Mouse (Mus musculus) layer of hippocampus, postnatal 10 days (tissue): ENCODE measurements around the gene Clba1. TPM values are rescaled to one million over a fixed set of nuclear protein-coding genes. Genes with fewer than 3 reads are reported as not detected.
A peak's percentile ranks its signal among the peaks of the same experiment; 100 is the strongest.

ENCODE experiments used
- DNase-seq, 2 experiments: peaks; one replicate each; pipeline ENCODE4 v3.0.0; 2021; ENCODE audit warnings: low spot score in 2 of 2
- long read RNA-seq: library from polyadenylated mRNA; stranded (forward); transcript quantifications from one replicate; pipeline ENCODE4 v2.0.0, GENCODE M21; 2023
- total RNA-seq, 2 experiments: library from RNA; stranded (reverse); gene quantifications; 2 replicates each; pipeline ENCODE4 v1.2.3; 2021

The Clba1 gene
- 10 to 100 TPM; 12.3 to 15.5 TPM for total RNA-seq
- long read RNA-seq, transcript Clba1-201 (5 exons, 1,960 nt), result major isoform, 22 of 23 reads
- long read RNA-seq, partial matches to known transcripts, result 0 of 23 reads
- long read RNA-seq, other reads (novel, unspliced or antisense), result 1 of 23 reads

DNA sequence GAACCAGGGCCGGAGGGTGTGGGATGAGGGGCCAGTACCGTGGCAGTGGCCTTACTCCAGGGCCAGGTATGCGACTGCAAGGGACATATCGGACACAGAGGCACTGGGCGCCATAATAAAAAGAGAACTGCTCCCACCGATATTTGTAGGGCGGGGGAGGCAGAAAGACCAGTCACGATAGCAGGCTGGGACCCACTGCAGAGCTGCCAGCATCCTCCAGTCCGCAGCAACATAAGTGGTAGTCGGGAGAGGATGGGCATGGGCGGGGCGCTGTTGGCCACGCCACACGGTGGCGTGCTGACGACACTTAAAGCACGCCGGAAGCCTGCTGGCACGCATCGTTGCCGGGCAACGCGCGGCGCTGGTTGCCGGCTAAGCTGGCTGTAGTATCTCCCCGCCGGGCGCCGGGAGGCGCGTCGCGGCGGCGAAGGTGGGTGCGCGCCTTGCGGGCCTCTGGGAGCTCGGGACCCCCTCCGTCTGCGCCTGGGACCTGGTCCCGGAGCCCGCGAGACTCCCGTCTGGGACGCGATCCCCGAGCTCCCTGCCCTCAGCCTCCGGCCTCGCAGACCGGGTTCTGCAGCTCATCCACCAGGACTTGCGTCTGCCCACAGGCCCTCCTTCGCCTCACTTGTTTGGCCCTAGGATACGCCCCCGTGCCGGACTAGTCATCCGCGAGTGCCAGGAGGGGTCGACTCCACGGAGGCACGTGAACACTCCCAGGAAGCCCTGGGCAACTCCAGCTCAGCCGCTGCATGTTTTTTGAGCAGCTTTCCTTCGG lies at the start of gene Clba1:
Gene Clba1 (plus strand): TSS at position 351 of the 778 bp plus-strand sequence.
- peak; percentile 90 to 94 for DNase-seq

DNA sequence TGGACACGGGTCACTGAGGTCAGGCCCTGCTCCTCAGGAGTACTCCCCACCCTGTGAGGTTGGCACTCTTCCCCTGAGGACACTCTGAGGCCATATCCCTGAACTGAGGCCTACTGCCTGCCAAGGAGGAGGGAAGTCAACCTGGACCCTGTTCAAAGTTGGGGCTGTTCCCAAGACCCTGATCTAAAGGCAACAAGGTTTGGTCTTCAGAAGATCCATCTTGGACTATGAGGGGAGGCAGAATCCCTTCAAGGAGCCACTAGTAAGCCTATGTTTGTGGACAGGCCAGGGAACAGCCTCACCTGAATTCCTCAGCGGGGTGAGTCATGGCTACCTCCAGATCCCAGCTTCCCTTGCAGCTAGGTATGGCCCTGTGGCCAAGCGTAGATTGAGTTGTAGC lies 49.3 kb upstream of the Clba1 start:
- DNase-seq, result no peak

DNA sequence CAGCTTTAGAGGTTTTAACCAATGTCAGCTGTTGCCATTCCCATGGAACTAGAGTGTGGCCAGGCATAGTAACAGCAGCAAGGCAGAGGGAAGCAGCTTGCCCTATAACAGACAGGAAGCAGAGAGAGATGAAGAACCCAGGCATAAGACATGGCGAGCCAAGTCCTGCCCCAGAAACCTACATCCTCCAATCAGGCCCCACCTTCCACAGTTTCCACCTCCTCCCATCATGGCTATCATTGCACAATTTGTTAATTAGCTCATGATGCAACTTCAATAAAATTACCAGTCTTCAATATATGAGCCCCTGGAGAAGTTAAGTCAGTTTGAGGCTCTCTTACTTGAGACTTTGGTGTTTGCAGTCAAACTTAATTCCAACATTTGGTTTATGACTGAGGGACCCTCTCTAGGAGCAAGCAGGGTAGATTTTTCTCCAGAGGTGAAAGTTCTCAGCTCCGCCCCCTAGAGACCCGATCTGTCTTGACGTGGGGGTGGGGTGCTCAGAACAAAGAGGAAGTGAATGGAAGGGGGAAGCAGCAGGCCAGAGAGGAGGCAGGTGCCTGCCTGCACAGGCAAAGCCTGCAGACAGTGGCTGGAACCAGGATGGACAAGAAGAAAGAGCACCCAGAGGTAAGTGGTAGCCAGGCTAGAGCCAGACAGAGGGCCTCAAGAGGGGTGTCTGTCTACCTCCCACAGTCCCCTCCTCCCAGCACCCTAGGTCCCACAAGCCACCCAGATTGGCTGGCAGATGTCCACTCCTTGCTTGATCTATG lies 48.4 kb upstream of the Clba1 start, which contains the start of gene Pld4:
Gene Pld4 (plus strand): TSS at position 502 of the 773 bp plus-strand sequence.
- no peak for DNase-seq

DNA sequence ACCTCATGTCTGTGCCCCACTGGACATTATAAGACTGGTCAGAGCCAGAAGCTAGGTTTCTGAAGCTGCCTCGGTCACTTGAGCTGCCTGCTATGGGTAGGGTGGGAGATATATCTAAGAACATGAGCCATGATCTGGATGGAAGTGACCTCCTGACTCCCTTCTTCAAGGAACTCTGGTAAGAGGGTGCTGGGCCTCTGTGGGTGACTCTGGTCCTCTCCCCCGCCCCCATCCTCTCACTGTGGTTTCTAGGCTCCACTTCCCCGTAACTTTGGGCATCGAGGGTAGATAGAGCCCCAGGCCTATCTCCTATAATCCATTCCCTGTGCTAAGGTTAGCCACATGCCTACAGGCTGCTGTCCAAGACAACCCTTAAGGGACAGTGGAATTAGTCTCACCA lies 47.3 kb upstream of the Clba1 start:
- DNase-seq, result no peak

DNA sequence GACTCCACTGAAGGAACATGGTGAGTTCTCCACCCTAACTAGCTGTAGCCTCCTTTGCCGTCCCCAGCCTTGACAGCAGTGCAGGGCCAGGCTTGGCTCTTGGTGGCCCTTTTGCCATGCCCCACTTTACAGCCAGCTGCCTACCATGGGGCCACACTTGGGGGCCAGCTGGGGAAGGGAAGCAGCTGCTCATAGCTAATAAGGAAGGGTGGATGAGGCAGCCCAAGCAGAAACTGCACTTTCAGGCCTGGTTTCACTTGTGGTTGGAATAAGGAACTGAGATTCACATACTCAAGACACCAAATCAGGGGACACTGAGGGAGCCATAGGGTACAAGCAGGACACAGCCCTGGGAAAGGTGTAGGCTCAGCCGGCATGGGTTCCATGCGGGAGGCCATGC lies 46.7 kb upstream of the Clba1 start:
- peak in 1 of 2 experiments; percentile 22 for DNase-seq

DNA sequence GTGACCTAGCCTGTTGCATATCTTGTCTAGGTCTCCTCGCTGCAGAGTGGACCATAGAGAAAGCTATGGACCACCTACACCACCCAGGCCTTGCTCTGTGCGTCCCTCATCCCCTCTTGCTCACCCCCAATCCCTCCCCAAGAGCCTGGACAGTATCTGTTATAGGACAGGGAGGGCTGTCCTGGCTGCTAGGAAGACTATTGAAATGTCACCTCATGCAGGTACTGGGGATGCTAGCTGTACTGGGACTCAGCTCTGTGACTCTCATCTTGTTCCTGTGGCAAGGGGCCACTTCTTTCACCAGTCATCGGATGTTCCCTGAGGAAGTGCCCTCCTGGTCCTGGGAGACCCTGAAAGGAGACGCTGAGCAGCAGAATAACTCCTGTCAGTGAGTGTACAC lies 45.6 kb upstream of the Clba1 start:
- peak in 1 of 2 experiments; percentile 8 for DNase-seq

DNA sequence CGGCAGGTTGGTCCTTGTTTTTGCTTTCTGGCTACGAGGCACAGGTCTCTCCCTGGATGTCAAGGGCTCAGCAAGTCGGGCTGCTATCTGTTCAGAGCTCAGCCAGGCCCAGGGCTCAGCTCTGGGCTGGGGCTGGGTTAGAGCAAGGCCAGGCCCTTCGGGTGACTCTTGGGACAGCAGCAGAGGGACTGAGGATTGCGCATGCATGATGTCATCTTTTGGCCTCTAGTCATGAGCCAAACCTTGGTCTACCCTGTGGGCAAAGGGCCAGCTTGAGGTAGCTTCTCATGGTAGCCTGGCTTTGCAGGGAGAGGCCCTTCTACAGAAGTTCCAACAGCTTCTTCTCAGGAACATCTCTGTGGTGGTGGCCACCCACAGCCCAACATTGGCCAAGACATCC lies 44.6 kb upstream of the Clba1 start:
- DNase-seq, result no peak

DNA sequence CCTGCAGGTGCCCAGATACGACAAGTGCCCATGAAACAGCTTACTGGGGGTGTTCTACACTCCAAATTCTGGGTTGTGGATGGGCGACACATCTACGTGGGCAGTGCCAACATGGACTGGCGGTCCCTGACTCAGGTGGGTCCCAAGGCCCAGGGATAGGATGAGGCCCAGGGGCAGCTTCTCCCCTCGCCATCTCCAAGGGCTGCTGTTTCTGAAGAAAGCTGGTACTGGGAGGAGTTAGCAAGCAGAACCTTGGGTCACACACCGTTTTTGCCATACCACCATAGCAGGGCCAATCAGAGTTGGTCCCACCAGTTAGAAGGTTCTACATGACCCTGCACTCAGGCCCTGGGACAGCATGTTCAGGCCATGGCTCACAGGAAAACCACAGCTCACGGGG lies 43.7 kb upstream of the Clba1 start:
- DNase-seq, result no peak

DNA sequence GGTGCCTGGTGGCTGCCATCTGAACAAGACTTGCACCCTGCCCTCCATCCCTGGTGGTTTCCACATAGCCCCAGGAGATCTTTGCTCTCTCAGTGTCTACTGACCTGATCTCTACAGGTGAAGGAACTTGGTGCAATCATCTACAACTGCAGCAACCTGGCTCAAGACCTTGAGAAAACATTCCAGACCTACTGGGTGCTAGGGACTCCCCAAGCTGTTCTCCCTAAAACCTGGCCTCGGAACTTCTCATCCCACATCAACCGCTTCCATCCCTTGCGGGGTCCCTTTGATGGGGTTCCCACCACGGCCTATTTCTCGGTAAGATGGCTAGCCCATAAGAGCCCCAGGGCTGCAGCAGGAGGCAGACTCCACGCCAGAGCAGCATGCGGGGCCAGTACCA lies 42.2 kb upstream of the Clba1 start:
- DNase-seq, result no peak

DNA sequence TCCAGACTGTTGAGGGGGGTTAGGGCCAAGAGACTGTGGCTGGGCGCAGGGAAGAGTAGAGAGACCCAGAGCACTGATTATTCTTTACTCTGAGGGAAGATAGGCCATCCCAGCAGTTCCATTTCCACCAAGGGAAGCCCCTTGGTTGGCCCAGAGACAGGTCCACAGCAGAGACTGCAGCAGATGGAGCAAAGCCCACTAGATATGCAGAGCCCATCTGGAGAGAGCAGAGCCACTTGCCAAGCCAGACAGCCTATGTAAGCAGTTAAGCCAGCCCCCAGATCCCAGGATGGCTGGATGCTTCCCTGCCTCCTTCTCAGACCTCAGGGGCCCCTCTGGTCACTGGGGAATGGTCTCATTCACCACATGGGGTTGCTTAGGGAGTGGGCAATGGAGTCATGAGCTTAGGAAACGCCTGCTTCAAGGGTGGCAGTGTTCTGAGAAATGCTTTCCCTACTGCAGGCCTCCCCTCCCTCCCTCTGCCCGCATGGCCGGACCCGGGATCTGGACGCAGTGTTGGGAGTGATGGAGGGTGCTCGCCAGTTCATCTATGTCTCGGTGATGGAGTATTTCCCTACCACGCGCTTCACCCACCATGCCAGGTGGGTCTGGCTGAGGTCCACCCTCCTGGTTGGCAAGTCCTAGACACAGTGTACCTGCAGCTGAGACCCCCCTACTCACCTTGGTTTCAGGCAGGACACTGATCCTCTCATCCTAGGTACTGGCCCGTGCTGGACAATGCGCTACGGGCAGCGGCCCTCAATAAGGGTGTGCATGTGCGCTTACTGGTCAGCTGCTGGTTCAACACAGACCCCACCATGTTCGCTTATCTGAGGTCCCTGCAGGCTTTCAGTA lies 41.5 kb upstream of the Clba1 start:
- no peak for DNase-seq

DNA sequence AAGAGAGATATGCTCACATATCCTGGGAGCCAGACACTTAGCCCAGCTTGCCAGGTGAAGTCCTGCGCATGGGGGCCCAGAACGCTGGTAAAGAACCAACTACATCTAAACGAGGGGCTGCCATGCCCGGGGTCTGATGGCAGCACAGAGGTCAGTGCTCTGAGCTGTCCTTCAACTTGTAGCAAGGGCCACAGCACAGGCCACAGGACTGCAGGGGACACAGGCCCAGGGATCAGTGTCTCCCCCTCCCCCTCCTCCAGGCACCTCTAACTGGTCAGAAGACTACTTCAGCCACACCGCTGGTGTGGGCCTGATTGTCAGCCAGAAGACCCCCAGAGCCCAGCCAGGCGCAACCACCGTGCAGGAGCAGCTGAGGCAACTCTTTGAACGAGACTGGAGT lies 40.6 kb upstream of the Clba1 start:
- no peak for DNase-seq

DNA sequence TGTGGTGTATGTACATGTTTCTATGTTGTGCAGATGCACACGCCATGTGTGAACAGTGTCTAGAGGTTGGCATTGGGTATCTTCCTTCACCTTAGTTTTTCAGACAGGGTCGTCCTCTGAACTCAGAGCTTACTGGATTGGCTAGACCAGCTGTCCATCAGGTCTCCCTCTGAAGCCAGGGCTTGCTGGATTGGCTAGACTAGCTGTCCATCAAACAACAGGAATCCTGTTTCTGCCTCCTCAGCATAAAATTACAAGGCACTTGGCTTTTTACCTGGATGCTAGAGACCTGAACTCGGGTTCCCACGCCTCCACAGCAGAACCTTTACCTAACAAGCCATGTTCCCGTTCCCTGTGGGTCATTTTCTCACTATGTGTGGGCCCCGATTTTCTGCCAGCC lies 39.7 kb upstream of the Clba1 start:
- DNase-seq, result no peak

DNA sequence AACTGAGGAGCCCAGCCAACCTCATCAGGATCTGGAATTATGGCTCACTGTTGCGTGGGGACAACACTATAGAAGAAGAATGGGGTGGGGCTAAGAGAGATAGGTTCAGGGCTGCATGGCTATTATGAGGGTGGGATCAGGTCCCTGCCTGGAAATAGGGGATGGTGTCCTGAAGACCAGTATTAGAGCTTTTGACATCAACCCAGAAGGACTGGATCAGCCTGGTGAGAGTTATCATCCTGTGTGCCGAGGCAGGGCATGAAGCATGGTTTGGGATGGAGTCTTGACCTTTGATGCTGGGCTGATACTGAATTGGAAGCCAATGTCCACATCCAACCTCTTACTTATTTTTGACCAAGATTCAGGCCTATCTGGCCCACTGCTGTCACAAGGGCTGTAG lies 39.0 kb upstream of the Clba1 start:
- no peak for DNase-seq

DNA sequence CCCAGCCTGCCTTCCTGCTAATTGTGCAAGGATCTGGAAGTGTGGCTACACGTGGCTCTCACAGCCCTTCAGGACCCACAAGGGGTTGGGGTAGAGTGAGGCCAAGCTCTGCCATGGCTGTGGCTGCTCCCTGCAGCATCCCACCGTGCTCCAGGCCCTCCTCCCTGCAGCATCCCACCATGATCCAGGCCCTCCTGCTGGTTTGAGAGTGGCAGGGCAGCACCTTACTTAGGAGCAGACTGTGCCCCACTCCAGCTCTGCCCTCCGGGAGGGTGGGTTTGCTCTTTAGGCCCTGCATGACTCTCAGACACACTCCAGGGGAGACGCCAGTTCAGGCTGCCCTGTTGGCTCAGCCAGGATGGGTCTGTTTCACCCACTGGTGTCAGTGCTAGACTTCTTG lies 38.3 kb upstream of the Clba1 start:
- DNase-seq, result no peak

DNA sequence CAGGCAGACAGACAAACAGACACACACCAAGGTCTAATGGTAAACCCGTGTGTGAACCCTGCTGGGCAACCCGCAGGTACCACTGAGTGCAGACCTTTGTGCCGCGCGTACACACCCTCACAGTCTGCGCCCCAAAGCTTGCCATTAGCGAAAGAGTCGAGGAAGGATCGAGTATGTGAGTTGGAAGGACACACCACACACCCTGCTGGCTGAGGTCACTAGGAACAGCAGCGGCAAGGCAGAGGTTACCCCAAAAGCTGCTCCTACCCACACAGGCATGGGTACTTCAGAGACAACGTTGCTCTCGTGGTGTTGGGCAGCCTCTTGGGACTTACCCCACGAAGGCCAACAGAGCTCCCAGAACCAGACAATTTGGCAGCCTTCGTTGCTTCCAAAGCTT lies 36.4 kb upstream of the Clba1 start:
- no peak for DNase-seq

DNA sequence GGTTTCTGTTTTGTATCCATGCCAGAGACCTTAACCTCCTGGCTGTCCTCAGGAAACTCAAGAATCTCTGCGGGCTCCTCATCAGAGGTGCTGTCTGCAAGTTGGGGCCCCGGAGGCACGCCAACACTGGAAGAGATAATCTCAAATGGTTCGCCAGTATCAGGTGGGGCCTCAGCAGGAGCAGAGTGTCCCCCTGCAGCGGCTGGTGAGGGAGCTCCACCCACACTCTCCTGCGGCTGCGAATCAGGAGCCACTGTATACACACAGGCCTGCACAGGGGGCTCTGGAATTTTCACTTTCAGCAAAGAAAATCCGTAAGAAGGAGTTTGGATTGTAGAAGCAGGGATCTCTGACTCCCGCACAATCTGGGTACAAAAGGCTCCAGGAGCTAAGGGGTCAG lies 35.4 kb upstream of the Clba1 start:
- DNase-seq, result no peak

DNA sequence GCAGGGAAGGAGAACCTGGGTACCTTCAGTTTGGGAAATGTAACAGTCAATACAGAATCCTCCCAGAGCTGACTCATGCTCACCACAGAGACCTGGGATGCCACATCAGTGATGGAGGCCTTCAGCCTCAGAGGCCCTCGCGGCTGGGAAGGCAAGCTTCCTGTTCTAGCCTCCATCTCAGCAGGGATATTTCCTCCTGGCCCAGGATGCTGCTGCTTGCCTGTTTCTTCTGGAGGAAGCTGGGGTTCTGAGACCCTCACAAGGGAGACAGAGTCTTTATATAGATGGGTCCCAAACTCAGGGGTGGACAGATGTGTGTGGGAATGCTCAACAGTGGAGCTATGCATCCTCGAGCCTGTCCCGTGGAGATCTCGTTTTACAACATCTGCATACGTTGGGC lies 34.7 kb upstream of the Clba1 start:
- no peak for DNase-seq

DNA sequence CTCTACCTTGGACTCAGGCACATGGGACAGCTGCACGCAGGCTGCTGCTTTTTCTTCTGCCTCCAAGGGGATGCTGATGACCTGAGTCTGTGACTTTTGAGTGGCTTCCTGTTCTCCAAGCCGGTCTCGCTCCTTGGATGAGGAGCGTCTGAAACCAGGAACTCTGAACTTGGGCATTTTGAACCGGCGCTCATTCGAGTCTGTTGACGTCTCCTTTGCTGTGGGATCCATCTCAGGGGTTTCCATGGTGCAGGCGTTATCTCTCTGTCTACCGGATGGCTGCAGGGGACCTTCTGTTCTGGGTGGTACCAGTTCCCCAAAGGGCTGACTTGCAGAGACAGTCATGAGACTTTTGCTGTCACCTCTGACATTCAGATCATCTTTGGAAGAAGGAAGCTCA lies 34.3 kb upstream of the Clba1 start:
- no peak for DNase-seq

DNA sequence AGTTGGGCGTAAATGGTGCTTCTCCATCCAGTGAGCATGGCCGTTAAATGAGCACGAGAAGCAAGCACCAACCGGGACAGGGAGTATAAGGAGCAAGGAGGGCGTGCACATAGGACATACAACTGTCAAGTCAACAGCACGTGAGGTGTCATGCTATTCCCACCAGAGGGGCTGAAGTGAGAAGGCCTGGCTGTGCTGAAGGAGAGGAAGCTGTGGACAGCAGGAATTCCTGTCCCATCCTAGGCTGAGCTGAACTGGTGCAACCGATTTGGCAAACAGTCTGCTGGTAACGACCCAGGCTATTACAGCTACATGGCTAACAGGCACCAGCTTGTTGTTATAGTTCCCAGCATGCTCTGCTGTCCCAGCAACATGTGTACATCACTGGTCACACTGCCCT lies 17.7 kb upstream of the Clba1 start:
- DNase-seq, result no peak

DNA sequence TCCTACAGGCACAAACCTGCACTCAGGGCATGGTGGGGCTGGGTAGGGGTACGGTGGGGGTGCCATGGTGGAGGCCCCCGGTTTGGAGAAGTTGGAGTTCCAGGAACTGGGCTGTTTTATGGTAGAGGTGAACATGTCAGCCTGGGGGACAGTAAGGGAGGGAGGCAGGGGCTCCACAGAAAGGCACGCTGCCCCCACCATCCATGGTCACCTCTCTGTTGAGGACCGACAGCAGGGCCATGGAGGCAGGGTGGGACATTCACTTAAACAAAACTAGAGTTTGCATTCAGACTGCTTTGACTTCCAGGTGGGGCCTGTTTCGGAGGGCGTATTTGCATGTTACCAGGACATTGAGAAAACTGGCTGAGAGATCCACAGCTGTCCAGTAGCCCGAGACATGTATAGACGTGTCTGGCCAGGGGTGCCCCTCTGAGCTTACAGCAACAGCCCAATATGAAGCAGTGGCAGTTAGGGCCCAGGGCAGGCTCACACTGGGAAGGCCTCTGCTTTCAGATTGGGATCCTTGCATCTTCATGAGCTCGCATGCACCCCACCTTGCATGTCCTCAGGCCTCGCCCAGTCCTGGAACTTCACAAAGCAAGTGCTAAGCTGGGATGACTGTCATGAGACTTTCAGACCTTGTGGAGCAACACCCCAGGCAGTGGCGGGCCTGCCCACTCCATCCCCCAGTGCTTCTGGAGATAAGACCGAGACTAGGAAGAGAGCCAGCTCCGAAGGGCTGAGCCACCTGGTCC lies 15.0 kb upstream of the Clba1 start:
- DNase-seq, result no peak

DNA sequence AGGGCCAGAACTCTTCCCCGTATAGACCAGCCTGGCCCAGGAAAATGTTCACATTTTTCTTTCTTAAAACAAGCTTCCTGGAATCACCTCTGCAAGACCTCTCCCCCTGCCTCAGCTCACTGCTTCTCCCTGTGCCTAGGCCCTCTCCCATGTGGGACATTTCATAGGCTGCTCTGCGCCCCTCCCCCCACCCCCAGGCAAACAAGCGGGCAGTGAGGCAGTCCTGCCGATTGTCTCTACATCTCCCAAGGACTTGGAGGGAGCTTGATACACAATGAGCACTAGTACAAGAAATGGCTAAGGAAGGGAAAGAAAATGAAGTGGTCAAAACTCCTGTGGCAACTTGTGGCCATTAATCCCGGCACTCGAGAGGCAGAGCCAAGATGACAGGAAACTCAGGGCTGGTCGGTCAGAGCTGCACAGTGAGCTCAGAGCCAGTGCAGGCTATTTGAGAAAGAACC lies 14.4 kb upstream of the Clba1 start:
- DNase-seq, result no peak
